Mouse (Mus musculus): ENCODE measurements at regions not wholly inside any gene's neighbourhood (a gene's known extent, or its start where the extent isn't known, plus 50 kb on each side); places are given as distances from the start of the nearest gene placed in this dataset.

DNA sequence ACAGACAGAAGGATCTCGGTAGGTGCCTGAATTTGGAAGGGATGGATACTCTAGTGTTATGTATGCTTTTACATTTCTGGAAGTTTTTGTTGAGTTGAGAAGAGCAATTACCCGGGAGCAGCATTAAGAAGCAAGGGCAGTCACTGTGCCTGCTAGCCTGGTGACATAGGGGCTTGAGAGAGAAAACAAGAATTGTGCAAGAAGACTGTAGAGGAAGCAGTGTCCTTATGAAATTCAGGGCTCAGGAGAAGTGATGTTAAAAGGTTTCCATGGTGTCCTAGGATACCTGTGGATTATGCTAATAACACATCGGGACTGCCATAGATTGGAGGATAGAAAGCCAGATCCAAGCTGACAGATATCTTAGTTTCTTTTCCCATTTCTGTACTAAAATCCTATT is 240.6 kb downstream of the Snx13 start:
- TF ChIP-seq CTCF (IDR thresholded peaks at IDR 0.05; ENCODE audit: low read depth, low read length) (no peak), POLR2A (IDR thresholded peaks at IDR 0.05; ENCODE audit: borderline replicate concordance, low read depth, low read length) (no peak)
